Mouse (Mus musculus): ENCODE measurements around the gene Pigp. TPM values are rescaled to one million over a fixed set of nuclear protein-coding genes. Genes with fewer than 3 reads are reported as not detected.

The Pigp gene
- polyA plus RNA-seq, 1 experiment from 2014 or later, result 165 TPM

DNA sequence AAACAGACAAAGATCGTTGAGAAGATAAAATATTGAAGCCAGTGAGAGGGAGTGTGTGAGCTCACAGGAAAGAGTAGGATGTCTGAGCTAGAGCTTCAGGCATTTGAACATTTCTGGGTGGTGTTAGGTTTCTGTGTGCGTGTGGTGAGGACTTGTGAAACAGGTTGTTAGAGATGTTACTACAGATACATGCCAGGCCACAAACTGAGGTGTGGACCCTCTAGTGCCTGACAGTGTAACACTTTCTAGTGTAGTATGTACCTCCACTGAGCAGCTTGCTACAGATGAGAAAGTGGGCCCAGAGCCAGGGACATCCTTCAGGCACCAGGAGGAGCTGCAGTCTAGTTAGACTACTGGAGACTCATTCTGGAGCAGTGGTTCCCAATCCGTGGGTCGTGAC, 30.5 kb upstream of the Pigp start:
- H3K4me3 ChIP-seq (ENCODE audit: low read depth, low read length), result no peak overlapping the region
- no peak for ATAC-seq
- no peak overlapping the region for H3K27ac ChIP-seq (ENCODE audit: low read depth, low read length)
- no peaks in the 10 kb centered on the region for H3K9me3 ChIP-seq (ENCODE audit: control insufficient read depth)
- no peak overlapping the region for H3K9ac ChIP-seq (ENCODE audit: low read depth, low read length)
- H3K4me1 ChIP-seq (replicated peaks; ENCODE audit: control insufficient read depth, insufficient read depth, low read length), result no peaks in the 10 kb centered on the region
- 74% methylated on average over 4 of the region's 4 CpGs for WGBS
- TF ChIP-seq CTCF (IDR thresholded peaks at IDR 0.05; ENCODE audit: low read depth), result peak; percentile 33
- no peaks in the 10 kb centered on the region for H3K27me3 ChIP-seq (replicated peaks; ENCODE audit: control insufficient read depth, insufficient read depth, low read length)
- no peak overlapping the region for H3K4me2 ChIP-seq (replicated peaks; ENCODE audit: low read depth)
- peaks cover 22% of the 10 kb centered on the region for H3K36me3 ChIP-seq (ENCODE audit: control insufficient read depth, insufficient read depth)

DNA sequence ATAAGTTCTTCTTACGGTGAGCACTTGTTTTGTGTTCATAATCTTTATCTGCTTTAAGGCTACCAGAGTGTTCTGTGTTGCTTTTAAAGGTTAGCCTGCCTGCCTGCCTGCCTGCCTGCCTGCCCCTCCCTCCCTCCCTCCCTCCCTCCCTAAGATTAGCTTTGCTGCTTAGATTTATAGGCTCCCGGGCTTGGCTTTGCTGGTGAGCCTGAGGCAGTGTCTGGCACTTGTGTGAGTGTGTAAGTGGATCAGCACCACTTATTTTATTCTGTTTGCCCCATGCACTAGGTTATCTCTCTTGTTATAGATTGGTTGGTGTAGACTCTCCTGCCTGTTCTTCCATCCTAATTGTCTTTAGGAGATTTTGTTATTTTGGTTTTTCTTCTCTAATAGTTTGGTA, 30.0 kb upstream of the Pigp start:
- Histone ChIP-seq H3K9ac (ENCODE audit: low read depth, low read length) (no peak overlapping the region), H3K4me1 (replicated peaks; ENCODE audit: control insufficient read depth, insufficient read depth, low read length) (no peaks in the 10 kb centered on the region), H3K27me3 (replicated peaks; ENCODE audit: control insufficient read depth, insufficient read depth, low read length) (no peaks in the 10 kb centered on the region), H3K36me3 (ENCODE audit: control insufficient read depth, insufficient read depth) (peaks cover 18% of the 10 kb centered on the region), H3K4me3 (ENCODE audit: low read depth, low read length) (no peak overlapping the region), H3K9me3 (ENCODE audit: control insufficient read depth) (no peaks in the 10 kb centered on the region), H3K4me2 (replicated peaks; ENCODE audit: low read depth) (no peak overlapping the region), H3K27ac (ENCODE audit: low read depth, low read length) (no peak overlapping the region)
- ATAC-seq, result no peak
- no peak for TF ChIP-seq CTCF (IDR thresholded peaks at IDR 0.05; ENCODE audit: low read depth)
- WGBS, result 33% methylated on average over 2 of the region's 2 CpGs

DNA sequence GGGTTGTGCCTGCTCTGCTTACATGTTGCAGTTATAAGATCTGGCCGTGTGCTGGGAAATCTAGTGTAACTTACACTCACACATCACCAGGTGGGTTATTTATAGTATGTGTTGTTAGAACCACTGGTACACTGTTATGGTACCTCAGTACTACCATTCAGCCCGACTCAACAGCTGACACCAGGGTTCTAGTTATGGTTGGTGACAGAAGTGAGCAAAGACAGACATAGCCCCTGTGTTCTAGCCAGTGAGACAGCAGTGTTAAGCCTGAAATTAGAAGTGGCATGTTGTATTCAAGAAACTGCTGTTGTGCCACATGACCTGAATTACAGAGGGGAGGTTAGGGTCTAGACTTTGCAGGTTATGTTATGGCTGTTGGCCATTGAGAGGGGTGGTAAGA, 27.5 kb upstream of the Pigp start:
- peaks cover 15% of the 10 kb centered on the region for H3K36me3 ChIP-seq (ENCODE audit: control insufficient read depth, insufficient read depth)
- ATAC-seq, result no peak
- 75% methylated on average over 2 of the region's 2 CpGs for WGBS

DNA sequence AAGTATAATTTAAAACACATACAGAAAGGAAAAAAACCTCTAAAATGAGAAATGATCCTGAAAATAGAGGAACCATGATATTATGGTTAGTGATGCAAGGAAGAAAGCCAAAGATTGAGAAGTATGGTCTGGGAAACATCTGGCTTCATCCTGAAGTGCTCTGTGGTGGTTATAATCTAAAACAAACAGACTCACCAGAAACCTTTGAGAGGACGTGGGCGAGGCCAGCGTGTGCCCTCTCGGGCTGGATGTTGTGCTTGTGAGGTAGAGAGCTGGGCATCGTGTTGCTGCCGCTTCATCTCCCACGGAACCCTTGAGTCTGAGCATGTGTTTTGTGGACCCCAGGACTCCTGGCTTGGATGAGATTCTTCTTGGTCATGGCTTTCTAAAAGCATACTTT, 25.0 kb upstream of the Pigp start:
- Histone ChIP-seq H3K4me1 (replicated peaks; ENCODE audit: control insufficient read depth, insufficient read depth, low read length) (no peaks in the 10 kb centered on the region), H3K4me3 (ENCODE audit: low read depth, low read length) (no peak overlapping the region), H3K27ac (ENCODE audit: low read depth, low read length) (no peak overlapping the region), H3K4me2 (replicated peaks; ENCODE audit: low read depth) (no peak overlapping the region), H3K36me3 (ENCODE audit: control insufficient read depth, insufficient read depth) (peaks cover 8% of the 10 kb centered on the region; the same call in 1 of the 2 replicates), H3K27me3 (replicated peaks; ENCODE audit: control insufficient read depth, insufficient read depth, low read length) (no peaks in the 10 kb centered on the region), H3K9me3 (ENCODE audit: control insufficient read depth) (no peaks in the 10 kb centered on the region), H3K9ac (ENCODE audit: low read depth, low read length) (no peak overlapping the region)
- TF ChIP-seq CTCF (IDR thresholded peaks at IDR 0.05; ENCODE audit: low read depth), result no peak
- 50% methylated on average over 7 of the region's 7 CpGs for WGBS
- ATAC-seq, result no peak

More for the DNA sequence above, 27.5 kb upstream of the Pigp start:
- Histone ChIP-seq H3K4me3 (ENCODE audit: low read depth, low read length) (no peak overlapping the region), H3K27me3 (replicated peaks; ENCODE audit: control insufficient read depth, insufficient read depth, low read length) (no peaks in the 10 kb centered on the region), H3K9ac (ENCODE audit: low read depth, low read length) (no peak overlapping the region), H3K27ac (ENCODE audit: low read depth, low read length) (no peak overlapping the region), H3K9me3 (ENCODE audit: control insufficient read depth) (no peaks in the 10 kb centered on the region), H3K4me2 (replicated peaks; ENCODE audit: low read depth) (no peak overlapping the region), H3K4me1 (replicated peaks; ENCODE audit: control insufficient read depth, insufficient read depth, low read length) (no peaks in the 10 kb centered on the region)
- no peak for TF ChIP-seq CTCF (IDR thresholded peaks at IDR 0.05; ENCODE audit: low read depth)

DNA sequence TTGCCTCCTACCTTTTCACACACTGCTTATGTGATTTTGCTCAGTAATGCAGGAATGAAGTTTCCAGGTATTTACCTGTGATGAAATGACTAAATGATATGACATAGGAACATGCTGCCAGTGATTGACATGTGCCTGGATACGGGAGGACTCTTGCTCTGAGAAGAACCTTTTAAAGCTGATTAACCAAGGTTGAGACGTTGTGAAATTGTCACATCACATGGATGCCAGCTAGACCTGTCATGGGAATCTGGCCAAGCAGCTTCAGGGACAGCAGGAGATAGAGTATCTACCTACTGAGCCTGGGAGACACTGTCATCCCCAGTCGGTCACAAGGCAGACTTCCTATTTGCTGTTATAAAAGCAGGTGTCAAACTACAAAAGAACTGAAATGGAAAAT, 23.4 kb upstream of the Pigp start:
- Histone ChIP-seq H3K36me3 (ENCODE audit: control insufficient read depth, insufficient read depth) (peaks cover 8% of the 10 kb centered on the region; the same call in 1 of the 2 replicates), H3K9ac (ENCODE audit: low read depth, low read length) (no peak overlapping the region), H3K4me1 (replicated peaks; ENCODE audit: control insufficient read depth, insufficient read depth, low read length) (no peaks in the 10 kb centered on the region), H3K4me3 (ENCODE audit: low read depth, low read length) (no peak overlapping the region), H3K27me3 (replicated peaks; ENCODE audit: control insufficient read depth, insufficient read depth, low read length) (no peaks in the 10 kb centered on the region), H3K9me3 (ENCODE audit: control insufficient read depth) (no peaks in the 10 kb centered on the region), H3K4me2 (replicated peaks; ENCODE audit: low read depth) (no peak overlapping the region), H3K27ac (ENCODE audit: low read depth, low read length) (no peak overlapping the region)
- WGBS, result 64% methylated on average over 3 of the region's 3 CpGs
- ATAC-seq, result no peak
- no peak for TF ChIP-seq CTCF (IDR thresholded peaks at IDR 0.05; ENCODE audit: low read depth)

DNA sequence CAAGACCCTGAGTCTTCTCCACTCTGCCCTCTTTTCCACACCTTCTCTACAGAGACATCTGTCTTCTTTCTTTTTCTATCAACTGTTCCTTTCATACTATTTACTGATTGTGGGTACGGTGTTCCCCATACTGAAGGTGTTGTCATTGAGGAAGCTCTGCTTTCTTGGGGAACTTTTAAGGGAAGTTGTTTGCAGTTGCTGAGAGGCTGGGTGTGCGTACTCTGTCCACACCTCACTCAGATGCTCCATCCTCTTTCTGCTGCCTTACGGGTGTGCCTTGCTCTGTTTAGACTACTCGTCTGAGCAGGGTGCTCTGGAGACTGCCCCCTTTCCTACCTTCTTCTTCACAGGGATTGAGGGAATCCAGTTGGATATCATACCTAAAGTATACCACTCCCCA, 20.7 kb upstream of the Pigp start:
- Histone ChIP-seq H3K36me3 (ENCODE audit: control insufficient read depth, insufficient read depth) (0 out of 2 replicates have a peak, but pooled peaks cover 5% of the 10 kb centered on the region), H3K4me1 (replicated peaks; ENCODE audit: control insufficient read depth, insufficient read depth, low read length) (no peaks in the 10 kb centered on the region), H3K4me2 (replicated peaks; ENCODE audit: low read depth) (no peak overlapping the region), H3K4me3 (ENCODE audit: low read depth, low read length) (no peak overlapping the region), H3K9me3 (ENCODE audit: control insufficient read depth) (no peaks in the 10 kb centered on the region), H3K27ac (ENCODE audit: low read depth, low read length) (no peak overlapping the region), H3K27me3 (replicated peaks; ENCODE audit: control insufficient read depth, insufficient read depth, low read length) (no peaks in the 10 kb centered on the region), H3K9ac (ENCODE audit: low read depth, low read length) (no peak overlapping the region)
- no peak for TF ChIP-seq CTCF (IDR thresholded peaks at IDR 0.05; ENCODE audit: low read depth)
- ATAC-seq, result no peak
- 70% methylated on average over 4 of the region's 4 CpGs for WGBS

DNA sequence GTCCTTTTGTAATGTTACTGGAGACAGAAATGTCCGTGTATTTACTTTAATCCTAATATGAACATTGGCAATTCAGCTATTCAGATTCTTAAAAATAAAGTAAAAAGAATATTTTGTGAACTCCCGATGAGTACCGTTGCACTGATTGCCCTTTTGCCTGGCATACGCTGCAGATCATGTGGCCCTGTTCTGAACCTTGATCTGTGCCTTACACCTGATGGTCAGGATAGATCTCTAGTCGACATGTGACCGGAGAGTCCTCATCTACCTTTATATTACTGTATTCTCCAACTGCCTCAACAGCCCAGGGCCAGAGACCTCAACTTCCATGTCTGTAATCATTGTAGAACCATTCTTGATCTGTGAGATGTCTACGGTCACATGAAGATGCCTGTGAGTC, 16.0 kb upstream of the Pigp start:
- H3K9me3 ChIP-seq (ENCODE audit: control insufficient read depth), result no peaks in the 10 kb centered on the region
- no peaks in the 10 kb centered on the region for H3K36me3 ChIP-seq (ENCODE audit: control insufficient read depth, insufficient read depth)
- H3K4me3 ChIP-seq (ENCODE audit: low read depth, low read length), result no peak overlapping the region
- H3K27ac ChIP-seq (ENCODE audit: low read depth, low read length), result no peak overlapping the region
- 66% methylated on average over 7 of the region's 7 CpGs for WGBS
- no peak overlapping the region for H3K4me2 ChIP-seq (replicated peaks; ENCODE audit: low read depth)
- no peak for TF ChIP-seq CTCF (IDR thresholded peaks at IDR 0.05; ENCODE audit: low read depth)
- H3K9ac ChIP-seq (ENCODE audit: low read depth, low read length), result no peak overlapping the region
- H3K27me3 ChIP-seq (replicated peaks; ENCODE audit: control insufficient read depth, insufficient read depth, low read length), result no peaks in the 10 kb centered on the region
- H3K4me1 ChIP-seq (replicated peaks; ENCODE audit: control insufficient read depth, insufficient read depth, low read length), result no peaks in the 10 kb centered on the region
- 0 out of 2 replicates have a peak, but pooled peaks have one; percentile 38 for ATAC-seq
